Mouse (Mus musculus): ENCODE measurements around the gene Otop2.

DNA sequence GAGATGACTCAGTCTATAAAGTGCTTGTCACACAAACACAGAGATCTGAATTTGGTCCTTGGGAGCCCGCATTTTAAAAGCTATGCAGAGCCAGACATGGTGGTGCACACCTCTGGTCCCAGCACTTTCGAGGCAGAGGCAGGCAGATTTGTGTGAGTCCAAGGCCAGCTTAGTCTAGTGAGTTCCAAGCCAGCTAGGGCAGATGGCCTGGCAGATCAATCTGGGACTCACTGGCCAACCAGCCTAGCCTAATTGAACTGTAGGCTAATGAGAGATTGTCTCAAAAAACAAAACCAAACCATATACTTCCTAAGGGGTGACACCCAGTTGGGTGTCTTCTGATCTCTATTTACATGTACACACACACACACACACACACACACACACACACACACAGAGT, 34.3 kb downstream of the Otop2 start:
- TF ChIP-seq CTCF (IDR thresholded peaks at IDR 0.05; ENCODE audit: low read depth), result no peak
- no peak for TF ChIP-seq EP300 (IDR thresholded peaks at IDR 0.05; ENCODE audit: low read depth)
